Mouse (Mus musculus) T-helper 1 cell (primary cell): Measurements from ENCODE around the gene Mthfd1l.

ENCODE experiments used
- in situ Hi-C: fragments of 300-600 bp; cut with MboI, MseI; formaldehyde crosslinking; loops from one replicate; pipeline ENCODE4 v1.15.1; 2025; ENCODE audit warnings: high pct_unique_total_duplicates

The Mthfd1l gene

GRCm38 (mm10) chr10:4078220-4078840 is 105.4 kb downstream of the Mthfd1l start:
- in situ Hi-C loops = no loop called here

GRCm38 (mm10) chr10:4078979-4079630 is 106.2 kb downstream of the Mthfd1l start:
- in situ Hi-C loops = no loop called here

GRCm38 (mm10) chr10:4079643-4080244 is 106.8 kb downstream of the Mthfd1l start:
- in situ Hi-C loops = no loop called here

GRCm38 (mm10) chr10:4083609-4084008 is 110.7 kb downstream of the Mthfd1l start:
- in situ Hi-C loops = no loop called here

- in situ Hi-C loops = no loop called here
Observed at GRCm38 (mm10) chr10:4084907-4085306, 112.0 kb downstream of the Mthfd1l start.

- in situ Hi-C loops = no loop called here
Observed at GRCm38 (mm10) chr10:4085363-4086141, 112.6 kb downstream of the Mthfd1l start.

GRCm38 (mm10) chr10:4087563-4087962 is 114.6 kb downstream of the Mthfd1l start:
- in situ Hi-C loops = no loop called here

- in situ Hi-C loops = no loop called here
Observed at GRCm38 (mm10) chr10:4088744-4089414, 116.0 kb downstream of the Mthfd1l start.

GRCm38 (mm10) chr10:4089885-4090284 is 117.0 kb downstream of the Mthfd1l start:
- in situ Hi-C loops = no loop called here

- in situ Hi-C loops = no loop called here
Observed at GRCm38 (mm10) chr10:4092990-4093389, 120.1 kb downstream of the Mthfd1l start.

GRCm38 (mm10) chr10:4094093-4094817 is 121.3 kb downstream of the Mthfd1l start:
- in situ Hi-C loops = no loop called here

- in situ Hi-C loops = no loop called here
Observed at GRCm38 (mm10) chr10:4096151-4096550, 123.2 kb downstream of the Mthfd1l start.

GRCm38 (mm10) chr10:4100007-4100406 is 127.1 kb downstream of the Mthfd1l start:
- in situ Hi-C loops = loop anchor here (5.0 kb wide), 1 partner anchor 63 kb away; no protein-coding TSS in a partner anchor

- in situ Hi-C loops = no loop called here
Observed at GRCm38 (mm10) chr10:4105676-4106528, 133.0 kb downstream of the Mthfd1l start.

GRCm38 (mm10) chr10:4107661-4108338 is 134.9 kb downstream of the Mthfd1l start:
- in situ Hi-C loops = no loop called here

- in situ Hi-C loops = no loop called here
Observed at GRCm38 (mm10) chr10:4108462-4108861, 135.5 kb downstream of the Mthfd1l start.

GRCm38 (mm10) chr10:4111095-4111794 is 138.3 kb downstream of the Mthfd1l start:
- in situ Hi-C loops = no loop called here

- in situ Hi-C loops = no loop called here
Observed at GRCm38 (mm10) chr10:4111795-4112139, 138.8 kb downstream of the Mthfd1l start.
